Mouse (Mus musculus): Measurements from ENCODE around the gene Alox5.

Alox5 gene

GRCm38 (mm10) chr6:116385194-116386044 lies 75.6 kb downstream of the Alox5 start:
- DNase-seq, result peak; percentile 15 to 19

- peak; percentile 27 to 36 for DNase-seq
Observed at GRCm38 (mm10) chr6:116383582-116383981, 77.4 kb downstream of the Alox5 start.

- no peak for DNase-seq
Observed at GRCm38 (mm10) chr6:116381605-116382004, 79.4 kb downstream of the Alox5 start.

- no peak for DNase-seq
Observed at GRCm38 (mm10) chr6:116380157-116380556, 80.8 kb downstream of the Alox5 start.

GRCm38 (mm10) chr6:116378892-116379291 lies 82.1 kb downstream of the Alox5 start:
- no peak for DNase-seq

GRCm38 (mm10) chr6:116374618-116375017 lies 86.4 kb downstream of the Alox5 start:
- DNase-seq, result no peak

- DNase-seq, result no peak
Observed at GRCm38 (mm10) chr6:116374136-116374535, 86.8 kb downstream of the Alox5 start.

- DNase-seq, result no peak
Observed at GRCm38 (mm10) chr6:116371500-116371899, 89.5 kb downstream of the Alox5 start.

GRCm38 (mm10) chr6:116370216-116370976 lies 90.6 kb downstream of the Alox5 start:
- no peak for DNase-seq

- no peak for DNase-seq
Observed at GRCm38 (mm10) chr6:116369811-116370210, 91.2 kb downstream of the Alox5 start.

GRCm38 (mm10) chr6:116367971-116368370 lies 93.0 kb downstream of the Alox5 start:
- DNase-seq, result no peak

- no peak for DNase-seq
Observed at GRCm38 (mm10) chr6:116361993-116362392, 99.0 kb downstream of the Alox5 start.

- no peak for DNase-seq
Observed at GRCm38 (mm10) chr6:116361463-116361862, 99.5 kb downstream of the Alox5 start.

Data from kidney, adult 8-10 months (tissue).